In the genomic region with DNA sequence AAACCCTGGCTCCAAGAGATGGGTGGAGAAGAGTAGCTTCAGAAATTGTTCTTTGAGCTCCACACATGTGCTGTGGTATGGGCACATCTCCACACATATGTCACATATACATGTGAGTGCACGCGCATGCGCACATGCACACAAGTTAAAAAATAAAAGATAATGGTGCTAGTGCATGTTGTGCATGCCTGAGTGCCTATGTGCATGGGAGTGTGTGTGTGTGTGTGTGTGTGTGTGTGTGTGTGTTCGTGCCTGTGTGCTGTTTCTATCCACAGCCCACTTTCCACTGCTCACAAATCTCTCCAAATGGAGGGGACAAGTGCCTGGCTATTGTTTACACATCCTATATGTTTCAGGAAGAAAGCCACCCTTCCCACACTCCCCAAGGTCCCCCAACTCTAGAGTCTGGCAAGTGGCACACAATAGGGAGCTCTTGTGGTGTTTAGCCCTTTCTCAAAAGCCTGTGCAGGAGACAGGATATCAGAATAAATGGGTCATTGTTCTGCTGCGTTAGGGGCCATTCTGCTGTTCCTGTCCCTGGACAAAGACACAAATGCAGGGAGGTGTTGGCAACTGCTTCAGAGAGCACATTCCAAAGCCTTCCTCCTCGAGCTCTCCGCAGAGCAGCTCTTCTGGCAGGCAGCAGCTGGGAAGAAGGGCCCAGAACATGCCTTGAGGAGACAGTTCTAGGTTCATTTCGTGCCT, we compare ENCODE assay signal across 10 mouse cellular contexts. TPM values are rescaled to one million over a fixed set of nuclear protein-coding genes. Genes with fewer than 3 reads are reported as not detected.
DNase-seq lines count a peak whose midpoint lies in the region; ATAC-seq lines count a peak whose summit lies in the region.
"Had no signal": no experiment of that assay in that cellular context is flagged by ENCODE, and none has a peak within 500 bp of the region (broad histone marks: within the 10 kb centered on the region; RNA-seq: fewer than 3 reads in every experiment).

No protein-coding gene starts in this region.

- H3K36me3 ChIP-seq in heart, embryonic 15.5 days: no peaks in the 10 kb centered on the region
- no peaks in the 10 kb centered on the region for H3K36me3 ChIP-seq in limb, embryonic 12.5 days
- no peaks in the 10 kb centered on the region for H3K36me3 ChIP-seq in liver, embryonic 12.5 days
- H3K36me3 ChIP-seq: liver, embryonic 15.5 days had no signal

- peak; percentile 51 for DNase-seq in embryo, embryonic 10 days (ENCODE audit: low spot score)
- DNase-seq in embryo, embryonic 9.5 days (ENCODE audit: extremely low spot score): no peak
- peak; percentile 60 for DNase-seq in Muller cell, postnatal 12 days (ENCODE audit: inconsistent ontology term)
- DNase-seq in spleen, adult 18-20 months: no peak
- DNase-seq in left cerebral cortex, postnatal 36 days (ENCODE audit: low spot score in 2 of 2): no peak
- DNase-seq: gastrocnemius, postnatal 10 days had no signal

- no peaks in the 10 kb centered on the region for H3K27me3 ChIP-seq in heart, embryonic 15.5 days
- H3K27me3 ChIP-seq in limb, embryonic 12.5 days: no peaks in the 10 kb centered on the region
- H3K27me3 ChIP-seq in liver, embryonic 12.5 days (replicated peaks): no peaks in the 10 kb centered on the region
- H3K27me3 ChIP-seq: liver, embryonic 15.5 days had no signal

- H3K27ac ChIP-seq in heart, embryonic 15.5 days: peak overlapping the region; percentile 46
- peak overlapping the region; percentile 62; the same call in 1 of the 2 replicates for H3K27ac ChIP-seq in limb, embryonic 12.5 days
- no peak overlapping the region for H3K27ac ChIP-seq in liver, embryonic 12.5 days
- H3K27ac ChIP-seq: liver, embryonic 15.5 days had no signal

- H3K4me1 ChIP-seq in heart, embryonic 15.5 days (replicated peaks): peaks cover 20% of the 10 kb centered on the region
- H3K4me1 ChIP-seq in limb, embryonic 12.5 days (replicated peaks): peaks cover 15% of the 10 kb centered on the region
- no peaks in the 10 kb centered on the region for H3K4me1 ChIP-seq in liver, embryonic 12.5 days
- H3K4me1 ChIP-seq: liver, embryonic 15.5 days had no signal

- no peak overlapping the region for H3K4me3 ChIP-seq in heart, embryonic 15.5 days
- no peak overlapping the region for H3K4me3 ChIP-seq in limb, embryonic 12.5 days (replicated peaks)
- no peak overlapping the region for H3K4me3 ChIP-seq in liver, embryonic 12.5 days
- H3K4me3 ChIP-seq: liver, embryonic 15.5 days had no signal

- ATAC-seq in heart, embryonic 15.5 days (replicated peaks; ENCODE audit: insufficient number of reproducible peaks, insufficient read depth, low FRiP score, low read depth): peak; percentile 48
- no peak for ATAC-seq in limb, embryonic 12.5 days (ENCODE audit: insufficient number of reproducible peaks, insufficient read depth, low FRiP score, low TSS enrichment, low read depth)
- ATAC-seq in liver, embryonic 12.5 days: no peak

- 52% methylated on average over 8 of the region's 8 CpGs for WGBS in heart, embryonic 15.5 days
- WGBS in limb, embryonic 12.5 days: 69% methylated on average over 8 of the region's 8 CpGs
- WGBS in liver, embryonic 12.5 days (ENCODE audit: insufficient replicate concordance): 63% methylated on average over 8 of the region's 8 CpGs

- H3K9me3 ChIP-seq in heart, embryonic 15.5 days (replicated peaks): no peaks in the 10 kb centered on the region
- H3K9me3 ChIP-seq in limb, embryonic 12.5 days: no peaks in the 10 kb centered on the region
- H3K9me3 ChIP-seq in liver, embryonic 12.5 days (replicated peaks): no peaks in the 10 kb centered on the region
- H3K9me3 ChIP-seq: liver, embryonic 15.5 days had no signal

- no peak overlapping the region for H3K9ac ChIP-seq in heart, embryonic 15.5 days
- no peak overlapping the region for H3K9ac ChIP-seq in limb, embryonic 12.5 days (replicated peaks)
- no peak overlapping the region for H3K9ac ChIP-seq in liver, embryonic 12.5 days
- H3K9ac ChIP-seq: liver, embryonic 15.5 days had no signal

- H3K4me2 ChIP-seq in heart, embryonic 15.5 days: no peak overlapping the region
- H3K4me2 ChIP-seq in limb, embryonic 12.5 days: no peak overlapping the region
- no peak overlapping the region for H3K4me2 ChIP-seq in liver, embryonic 12.5 days
- H3K4me2 ChIP-seq: liver, embryonic 15.5 days had no signal

- intact Hi-C loops in left cerebral cortex, postnatal 36 days (cut with DNase I): no loop called here

RNA-seq across cellular contexts. Expression of a gene that starts 37.9 kb away (rescaled TPM):
- polyA plus RNA-seq in heart, embryonic 15.5 days (2015; fragmentation: Nextera tagmentation; extraction: Ambion mirVana): 20.2 and 29.5 TPM in 2 replicates
- polyA plus RNA-seq in limb, embryonic 12.5 days (2016; fragmentation: Nextera tagmentation; extraction: Ambion mirVana): 25.3 and 28.6 TPM in 2 replicates
- polyA plus RNA-seq in liver, embryonic 12.5 days (2016; fragmentation: Nextera tagmentation; extraction: Ambion mirVana): 6.9 and 7.1 TPM in 2 replicates
- 10 to 100 TPM; 12.2 to 12.3 TPM for total RNA-seq in left cerebral cortex, postnatal 36 days (2021)

Comparison
In these comparisons a context has a peak if more than half of its experiments do, and no peak if none do; other contexts are left out.
1. DNase-seq: peak in embryo, embryonic 10 days (single experiment) and Muller cell, postnatal 12 days (single experiment); none in embryo, embryonic 9.5 days (single experiment), spleen, adult 18-20 months (0 of 2) and left cerebral cortex, postnatal 36 days (0 of 2).